Mouse (Mus musculus) neural tube, embryonic 13.5 days (tissue): ENCODE data around the gene Ano2. TPM values are rescaled to one million over a fixed set of nuclear protein-coding genes. Genes with fewer than 3 reads are reported as not detected.

Experiments
- ATAC-seq: fragments of 200-750 bp; cut with Nextera tagmentation; 2 replicates; pipeline ENCODE4 v1.8.0; 2017; ENCODE audit warnings: low read depth, mild to moderate bottlenecking, moderate TSS enrichment, moderate library complexity
- H3K27ac ChIP-seq: fragments of 300-500 bp; sonication (generic); replicated peaks from 2 replicates; pipeline ENCODE4 v1.5.1; 2015; ENCODE audit warnings: moderate library complexity, mild to moderate bottlenecking, inconsistent platforms
- H3K27me3 ChIP-seq: fragments of 300-500 bp; sonication (generic); 2 replicates; pipeline ENCODE4 v1.6.1; 2015; ENCODE audit warnings: mild to moderate bottlenecking, inconsistent platforms
- H3K36me3 ChIP-seq: fragments of 300-500 bp; sonication (generic); 2 replicates; pipeline ENCODE4 v1.6.1; 2015; ENCODE audit warnings: mild to moderate bottlenecking, inconsistent platforms
- H3K4me1 ChIP-seq: fragments of 300-500 bp; sonication (generic); replicated peaks from 2 replicates; pipeline ENCODE4 v1.6.1; 2015; ENCODE audit warnings: inconsistent platforms
- H3K4me2 ChIP-seq: fragments of 300-500 bp; sonication (generic); 2 replicates; pipeline ENCODE4 v1.6.1; 2015; ENCODE audit warnings: inconsistent platforms, mild to moderate bottlenecking, moderate library complexity
- H3K4me3 ChIP-seq: fragments of 300-500 bp; sonication (generic); 2 replicates; pipeline ENCODE4 v1.5.1; 2015; ENCODE audit warnings: mild to moderate bottlenecking, inconsistent platforms
- H3K9ac ChIP-seq: fragments of 300-500 bp; sonication (generic); 2 replicates; pipeline ENCODE4 v1.6.1; 2015; ENCODE audit warnings: moderate library complexity, mild to moderate bottlenecking, inconsistent platforms
- H3K9me3 ChIP-seq: fragments of 300-500 bp; sonication (generic); 2 replicates; pipeline ENCODE4 v1.6.1; 2016; ENCODE audit warnings: inconsistent platforms
- WGBS: fragments of 180-500 bp; shearing (Covaris S2); methylation state at CpG from one replicate; pipeline ENCODE4 v1.1.7; 2015; 5-methylcytosine and 5-hydroxymethylcytosine counted together
- polyA plus RNA-seq: library from polyadenylated mRNA; unstranded; fragments of >200 nt; fragmentation: Nextera tagmentation; extraction: Ambion mirVana; gene quantifications from 2 replicates; pipeline ENCODE4 v1.2.1, GENCODE M21; 2015

Ano2 gene
- polyA plus RNA-seq, 1 experiment from 2014 or later = 0.60 TPM

DNA sequence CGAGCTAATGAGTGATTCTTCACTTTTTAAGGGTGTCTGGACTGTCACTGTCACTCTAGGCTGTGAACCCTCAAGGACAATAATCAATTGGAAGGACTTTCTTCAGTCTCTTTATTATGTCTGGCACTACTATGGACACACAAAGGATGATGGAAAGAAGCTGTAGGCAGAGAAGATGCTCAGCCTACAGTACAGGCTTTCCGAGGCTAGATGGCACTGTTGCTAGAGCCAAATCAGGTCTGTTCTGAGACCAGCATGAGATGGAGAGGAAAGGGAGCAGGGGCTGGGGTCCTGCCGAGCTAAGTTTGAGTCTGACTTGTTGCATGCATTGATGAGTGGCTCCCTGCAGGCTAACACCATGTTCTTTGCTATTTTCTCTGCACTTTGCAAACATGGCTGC, 264.7 kb downstream of the Ano2 start:
- Histone ChIP-seq H3K36me3 (no peaks in the 10 kb centered on the region), H3K4me2 (no peak overlapping the region), H3K9ac (no peak overlapping the region), H3K27me3 (no peaks in the 10 kb centered on the region), H3K4me3 (no peak overlapping the region), H3K9me3 (no peaks in the 10 kb centered on the region), H3K4me1 (no peaks in the 10 kb centered on the region), H3K27ac (no peak overlapping the region)
- no peak for ATAC-seq
- 26% methylated on average over 3 of the region's 3 CpGs for WGBS

GRCm38 (mm10) chr6:125973551-125973950, 283.3 kb downstream of the Ano2 start:
- Histone ChIP-seq H3K27me3 (no peaks in the 10 kb centered on the region), H3K4me2 (no peak overlapping the region), H3K4me1 (0 out of 2 replicates have a peak, but pooled peaks cover 6% of the 10 kb centered on the region), H3K9ac (no peak overlapping the region), H3K36me3 (no peaks in the 10 kb centered on the region), H3K9me3 (no peaks in the 10 kb centered on the region), H3K4me3 (no peak overlapping the region), H3K27ac (no peak overlapping the region)
- no peak for ATAC-seq

DNA sequence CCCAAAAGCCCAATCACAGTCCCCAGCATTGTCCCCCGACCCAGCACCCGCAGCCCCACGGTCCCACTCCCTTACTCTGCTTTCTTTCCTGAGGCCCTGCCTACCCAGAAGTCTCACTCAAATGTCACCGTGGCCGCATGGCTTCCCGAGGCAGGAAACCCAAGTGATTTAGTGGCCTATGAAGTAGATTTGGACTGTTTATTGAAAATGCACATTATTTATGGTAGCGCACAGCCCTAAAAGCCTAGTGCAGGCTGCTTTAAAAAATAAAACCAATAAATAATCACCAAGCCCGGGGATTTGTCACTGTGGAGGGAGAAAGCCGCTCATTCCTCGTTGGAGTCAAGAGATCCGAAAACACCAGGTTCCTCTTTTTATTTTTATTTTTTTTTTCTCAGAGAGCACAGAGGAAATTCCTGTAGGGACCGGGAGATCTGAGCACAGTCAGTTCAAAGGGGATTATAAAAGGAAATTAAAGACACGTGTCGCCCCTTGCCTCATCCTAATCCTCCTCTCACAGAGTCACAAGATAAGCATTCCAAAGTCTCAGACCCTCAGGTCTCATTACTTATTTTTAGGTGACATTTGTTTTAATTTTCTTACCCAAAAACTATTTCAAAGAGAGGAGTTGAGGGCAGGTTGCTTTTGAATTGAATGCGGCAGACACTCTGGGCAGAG, 285.7 kb downstream of the Ano2 start:
- Histone ChIP-seq H3K4me3 (no peak overlapping the region), H3K9ac (no peak overlapping the region), H3K4me1 (0 out of 2 replicates have a peak, but pooled peaks cover 6% of the 10 kb centered on the region), H3K27ac (no peak overlapping the region; the same call in 1 of the 2 replicates), H3K9me3 (no peaks in the 10 kb centered on the region), H3K27me3 (no peaks in the 10 kb centered on the region), H3K4me2 (no peak overlapping the region), H3K36me3 (no peaks in the 10 kb centered on the region)
- ATAC-seq = peak; percentile 43; the same call in 1 of the 2 replicates
- WGBS = 69% methylated on average over 15 of the region's 15 CpGs

GRCm38 (mm10) chr6:125979601-125980000, 289.4 kb downstream of the Ano2 start:
- WGBS = 94% methylated on average over 5 of the region's 5 CpGs
- no peak overlapping the region for H3K9ac ChIP-seq
- H3K27me3 ChIP-seq = no peaks in the 10 kb centered on the region
- H3K9me3 ChIP-seq = no peaks in the 10 kb centered on the region
- H3K4me2 ChIP-seq = no peak overlapping the region
- H3K4me1 ChIP-seq = 0 out of 2 replicates have a peak, but pooled peaks cover 6% of the 10 kb centered on the region
- H3K27ac ChIP-seq = no peak overlapping the region
- H3K36me3 ChIP-seq = no peaks in the 10 kb centered on the region
- ATAC-seq = no peak
- no peak overlapping the region for H3K4me3 ChIP-seq

DNA sequence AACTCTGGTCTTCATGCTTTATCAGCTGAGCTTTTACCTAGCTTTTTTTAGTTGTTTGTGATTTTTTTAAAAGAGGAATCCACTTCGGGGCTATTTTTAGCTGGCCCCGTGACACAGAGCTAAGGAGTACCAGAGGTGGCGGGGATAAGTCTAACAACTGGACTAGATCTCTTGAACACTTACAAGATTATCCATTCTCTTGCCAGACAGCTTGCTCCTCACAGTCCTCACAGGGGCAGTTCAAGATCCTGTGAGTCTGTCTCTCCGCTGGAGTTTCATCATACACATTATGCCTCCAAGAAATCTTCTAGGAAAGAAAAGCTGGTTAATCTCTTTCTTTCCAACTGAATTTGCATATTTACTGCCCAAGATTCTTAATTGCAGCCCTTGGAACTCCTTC, 293.8 kb downstream of the Ano2 start:
- Histone ChIP-seq H3K4me1 (no peaks in the 10 kb centered on the region), H3K36me3 (no peaks in the 10 kb centered on the region), H3K9ac (no peak overlapping the region), H3K27ac (no peak overlapping the region), H3K27me3 (no peaks in the 10 kb centered on the region), H3K9me3 (no peaks in the 10 kb centered on the region), H3K4me2 (no peak overlapping the region), H3K4me3 (no peak overlapping the region)
- 87% methylated on average over 4 of the region's 4 CpGs for WGBS
- no peak for ATAC-seq

DNA sequence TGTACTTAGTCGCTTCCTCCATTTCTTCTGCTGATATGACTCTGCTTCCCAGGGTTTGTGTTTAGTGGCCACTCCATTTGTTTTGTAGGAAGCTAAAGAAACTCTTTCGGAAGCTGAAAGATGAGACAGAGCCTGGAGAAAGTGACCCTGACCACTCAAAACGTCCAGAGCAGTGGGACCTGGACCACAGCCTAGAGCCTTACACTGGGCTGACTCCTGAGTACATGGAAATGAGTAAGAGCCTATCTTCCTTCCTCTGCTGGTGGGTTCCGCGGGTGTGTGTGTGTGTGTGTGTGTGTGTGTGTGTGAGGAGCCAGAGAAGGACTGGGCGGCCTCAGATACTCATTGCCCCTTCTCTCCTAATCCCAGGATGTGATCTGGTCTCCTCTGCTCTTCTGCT, 302.5 kb downstream of the Ano2 start:
- Histone ChIP-seq H3K9ac (no peak overlapping the region), H3K27me3 (no peaks in the 10 kb centered on the region), H3K4me2 (no peak overlapping the region), H3K4me3 (no peak overlapping the region), H3K27ac (no peak overlapping the region), H3K9me3 (no peaks in the 10 kb centered on the region), H3K4me1 (no peaks in the 10 kb centered on the region), H3K36me3 (no peaks in the 10 kb centered on the region)
- 55% methylated on average over 6 of the region's 6 CpGs for WGBS
- ATAC-seq = no peak

- no peak overlapping the region for H3K4me3 ChIP-seq
- H3K4me2 ChIP-seq = no peak overlapping the region
- 31% methylated on average over 2 of the region's 2 CpGs for WGBS
- H3K4me1 ChIP-seq = peaks cover 7% of the 10 kb centered on the region; the same call in 1 of the 2 replicates
- H3K27ac ChIP-seq = no peak overlapping the region
- H3K36me3 ChIP-seq = no peaks in the 10 kb centered on the region
- H3K27me3 ChIP-seq = no peaks in the 10 kb centered on the region
- H3K9me3 ChIP-seq = no peaks in the 10 kb centered on the region
- ATAC-seq = no peak
- H3K9ac ChIP-seq = no peak overlapping the region
Measured at GRCm38 (mm10) chr6:126001797-126002196, 311.6 kb downstream of the Ano2 start.

GRCm38 (mm10) chr6:126003002-126003742, 313.0 kb downstream of the Ano2 start:
- H3K27me3 ChIP-seq = no peaks in the 10 kb centered on the region
- 28% methylated on average over 4 of the region's 4 CpGs for WGBS
- no peak overlapping the region for H3K4me3 ChIP-seq
- no peak overlapping the region for H3K4me2 ChIP-seq
- H3K4me1 ChIP-seq = peaks cover 7% of the 10 kb centered on the region; the same call in 1 of the 2 replicates
- no peak overlapping the region for H3K9ac ChIP-seq
- ATAC-seq = no peak
- H3K9me3 ChIP-seq = no peaks in the 10 kb centered on the region
- no peaks in the 10 kb centered on the region for H3K36me3 ChIP-seq
- no peak overlapping the region for H3K27ac ChIP-seq

GRCm38 (mm10) chr6:126006647-126007046, 316.4 kb downstream of the Ano2 start:
- Histone ChIP-seq H3K36me3 (no peaks in the 10 kb centered on the region), H3K4me2 (no peak overlapping the region), H3K27ac (no peak overlapping the region), H3K27me3 (no peaks in the 10 kb centered on the region), H3K9me3 (no peaks in the 10 kb centered on the region), H3K4me1 (peaks cover 7% of the 10 kb centered on the region; the same call in 1 of the 2 replicates), H3K9ac (no peak overlapping the region), H3K4me3 (no peak overlapping the region)
- WGBS = 91% methylated on average over 6 of the region's 6 CpGs
- ATAC-seq = no peak

GRCm38 (mm10) chr6:126009083-126009482, 318.9 kb downstream of the Ano2 start:
- H3K4me3 ChIP-seq = no peak overlapping the region
- no peak overlapping the region for H3K4me2 ChIP-seq
- WGBS = 47% methylated on average over 3 of the region's 3 CpGs
- no peaks in the 10 kb centered on the region for H3K27me3 ChIP-seq
- H3K4me1 ChIP-seq = no peaks in the 10 kb centered on the region
- no peaks in the 10 kb centered on the region for H3K36me3 ChIP-seq
- no peak overlapping the region for H3K9ac ChIP-seq
- no peak for ATAC-seq
- H3K27ac ChIP-seq = no peak overlapping the region
- H3K9me3 ChIP-seq = no peaks in the 10 kb centered on the region

DNA sequence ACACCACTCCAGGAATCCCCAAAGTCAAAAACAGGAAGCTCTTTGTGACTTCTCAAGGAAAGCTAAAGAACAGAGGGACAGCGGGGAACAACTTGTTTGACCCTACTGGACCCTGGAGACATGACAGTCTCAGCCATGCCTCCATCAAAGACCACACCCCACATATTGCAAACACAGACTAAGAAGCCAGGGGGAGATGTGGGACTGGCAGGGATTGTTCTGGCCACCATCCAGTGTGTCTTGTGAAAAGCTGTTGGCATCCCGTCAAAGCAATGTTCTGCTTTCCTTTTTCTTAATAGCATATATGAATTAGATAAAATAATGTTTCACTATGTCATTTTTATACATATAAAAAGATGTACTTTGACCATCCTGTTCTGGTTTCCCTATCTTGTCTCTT, 326.8 kb downstream of the Ano2 start:
- H3K4me1 ChIP-seq = no peaks in the 10 kb centered on the region
- no peak overlapping the region for H3K27ac ChIP-seq
- 88% methylated on average over 2 of the region's 2 CpGs for WGBS
- no peak overlapping the region for H3K4me3 ChIP-seq
- no peak overlapping the region for H3K4me2 ChIP-seq
- no peak for ATAC-seq
- H3K9ac ChIP-seq = no peak overlapping the region
- no peaks in the 10 kb centered on the region for H3K36me3 ChIP-seq
- H3K27me3 ChIP-seq = no peaks in the 10 kb centered on the region
- H3K9me3 ChIP-seq = no peaks in the 10 kb centered on the region

DNA sequence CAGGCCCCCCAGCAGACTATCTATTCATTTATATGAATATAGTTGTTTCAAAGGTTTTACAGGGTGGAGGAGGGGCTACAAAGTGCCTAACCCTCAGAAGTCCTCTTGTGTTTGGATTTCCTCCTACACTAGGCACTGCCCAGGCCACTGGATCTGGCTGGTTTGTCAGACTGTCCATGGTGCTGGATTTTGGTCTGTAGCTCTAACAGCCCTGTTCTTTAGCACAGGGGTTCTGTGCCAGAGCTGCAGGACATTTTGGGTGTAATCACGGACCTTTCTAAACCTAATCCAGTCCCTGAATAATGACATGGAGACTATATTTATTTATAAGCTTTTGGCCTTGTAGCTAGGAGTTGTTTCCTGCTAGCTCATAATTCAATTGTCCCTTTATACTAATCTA, 328.2 kb downstream of the Ano2 start:
- H3K9ac ChIP-seq = no peak overlapping the region
- H3K4me3 ChIP-seq = no peak overlapping the region
- no peaks in the 10 kb centered on the region for H3K9me3 ChIP-seq
- H3K27me3 ChIP-seq = no peaks in the 10 kb centered on the region
- H3K4me1 ChIP-seq = no peaks in the 10 kb centered on the region
- H3K27ac ChIP-seq = no peak overlapping the region
- no peaks in the 10 kb centered on the region for H3K36me3 ChIP-seq
- no peak for ATAC-seq
- WGBS = 76% methylated on average over 1 of the region's 1 CpGs
- H3K4me2 ChIP-seq = no peak overlapping the region
